Mouse (Mus musculus): ENCODE data around the gene Ndufb7. TPM values are rescaled to one million over a fixed set of nuclear protein-coding genes. Genes with fewer than 3 reads are reported as not detected.
A peak's percentile ranks its signal among the peaks of the same experiment; 100 is the strongest.

The Ndufb7 gene
- polyA plus RNA-seq, 1 experiment, result 421 TPM

GRCm38 (mm10) chr8:83619568-83620285, 53.3 kb downstream of the Ndufb7 start:
- TF ChIP-seq MYOD1 (IDR thresholded peaks at IDR 0.05; ENCODE audit: control insufficient read depth in 1 of 3, insufficient read length in 2 of 3, low read depth in 2 of 3) (peak in 2 of 3 experiments; percentile 53 to 62), USF1 (IDR thresholded peaks at IDR 0.05; ENCODE audit: low read depth) (no peak), CEBPB (IDR thresholded peaks at IDR 0.05; ENCODE audit: insufficient read depth, poor library complexity, severe bottlenecking) (0 out of 2 replicates have a peak, but pooled peaks have one; percentile 18), POLR2A (IDR thresholded peaks at IDR 0.05; ENCODE audit: insufficient read length, low read depth) (no peak), MYOG (IDR thresholded peaks at IDR 0.05; ENCODE audit: control insufficient read depth in 1 of 3, insufficient read depth in 1 of 3, insufficient read length in 2 of 3, low read depth in 2 of 3) (peak in 2 of 3 experiments; percentile 21 to 81)
- Histone ChIP-seq H3K4me3 (no peak overlapping the region), H3K27me3 (ENCODE audit: control insufficient read depth, insufficient read depth, insufficient read length) (no peaks in the 10 kb centered on the region), H3K4me2 (ENCODE audit: low read depth) (peak overlapping the region; percentile 19), H3K36me3 (ENCODE audit: control insufficient read depth, insufficient read depth) (no peaks in the 10 kb centered on the region), H3ac (ENCODE audit: control insufficient read depth, insufficient read length) (no peak overlapping the region), H3K79me2 (ENCODE audit: control insufficient read depth, insufficient read depth) (no peaks in the 10 kb centered on the region)

Other genes starting within 250 kb of the Ndufb7 start
- 4.0 TPM for gene Elmod2, start 234.2 kb upstream of the Ndufb7 start, polyA plus RNA-seq (2012; fragmentation: generic; extraction: Trizol)
- gene Mgat4d, start 218.2 kb upstream of the Ndufb7 start, polyA plus RNA-seq (2012; fragmentation: generic; extraction: Trizol), result not detected
- gene Clgn, start 176.8 kb upstream of the Ndufb7 start, polyA plus RNA-seq (2012; fragmentation: generic; extraction: Trizol), result not detected
- gene Scoc, start 108.3 kb upstream of the Ndufb7 start, polyA plus RNA-seq (2012; fragmentation: generic; extraction: Trizol), result 22.4 TPM
- gene Olfr370, start 30.9 kb upstream of the Ndufb7 start, polyA plus RNA-seq (2012; fragmentation: generic; extraction: Trizol), result not detected
- 459 TPM for gene Tecr, start 41.3 kb downstream of the Ndufb7 start, polyA plus RNA-seq (2012; fragmentation: generic; extraction: Trizol)
- gene Dnajb1, start 41.5 kb downstream of the Ndufb7 start, polyA plus RNA-seq (2012; fragmentation: generic; extraction: Trizol), result 17.7 TPM
- gene Gipc1, start 86.0 kb downstream of the Ndufb7 start, polyA plus RNA-seq (2012; fragmentation: generic; extraction: Trizol), result 85.5 TPM
- 0.78 TPM for gene Ptger1, start 100.0 kb downstream of the Ndufb7 start, polyA plus RNA-seq (2012; fragmentation: generic; extraction: Trizol)
- gene Pkn1, start 132.5 kb downstream of the Ndufb7 start, polyA plus RNA-seq (2012; fragmentation: generic; extraction: Trizol), result 34.1 TPM
- gene Ddx39, start 148.5 kb downstream of the Ndufb7 start, polyA plus RNA-seq (2012; fragmentation: generic; extraction: Trizol), result 113 TPM
- gene Adgre5, start 174.7 kb downstream of the Ndufb7 start, polyA plus RNA-seq (2012; fragmentation: generic; extraction: Trizol), result 137 TPM

Data from myocyte (in vitro differentiated cells).